14 mouse cellular contexts compared by ENCODE assay signal in the genomic region with DNA sequence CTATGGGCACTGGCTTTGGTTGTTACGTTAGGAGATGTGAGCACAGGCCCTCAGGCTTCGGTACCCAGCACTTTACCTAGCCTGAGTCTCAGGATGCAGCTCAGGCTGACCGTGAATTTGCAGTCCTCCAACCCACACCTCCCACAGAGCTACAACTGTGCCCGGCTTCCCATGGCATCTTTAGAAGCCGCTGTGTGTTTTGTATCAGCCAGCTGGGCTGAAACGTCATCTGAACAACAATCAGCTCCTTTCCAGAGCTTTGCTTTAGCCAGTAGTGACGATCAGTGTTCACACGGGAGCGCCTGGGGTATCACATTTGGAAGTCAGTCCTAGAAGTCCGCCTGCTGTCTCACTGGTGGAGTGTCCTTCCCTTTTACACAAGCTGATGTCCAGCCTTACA.
"Had no signal": no experiment of that assay in that cellular context is flagged by ENCODE, and none has a peak within 500 bp of the region (broad histone marks: within the 10 kb centered on the region; RNA-seq: fewer than 3 reads in every experiment).

No protein-coding gene starts in this region.

- H3K27ac ChIP-seq: intestine, embryonic 15.5 days; limb, embryonic 13.5 days; liver, embryonic 15.5 days; midbrain, embryonic 13.5 days; stomach, embryonic 15.5 days had no signal

- H3K4me3 ChIP-seq: intestine, embryonic 15.5 days; limb, embryonic 13.5 days; liver, embryonic 15.5 days; midbrain, embryonic 13.5 days; stomach, embryonic 15.5 days had no signal

- H3K27me3 ChIP-seq: intestine, embryonic 15.5 days; limb, embryonic 13.5 days; stomach, embryonic 15.5 days had no signal

- ATAC-seq: intestine, embryonic 15.5 days; lung, postnatal 0 days; midbrain, embryonic 13.5 days had no signal

- H3K36me3 ChIP-seq: intestine, embryonic 15.5 days; limb, embryonic 13.5 days; liver, embryonic 15.5 days; midbrain, embryonic 13.5 days; stomach, embryonic 15.5 days had no signal

- H3K9ac ChIP-seq: intestine, embryonic 15.5 days; limb, embryonic 13.5 days; liver, embryonic 15.5 days; midbrain, embryonic 13.5 days; stomach, embryonic 15.5 days had no signal

- H3K9me3 ChIP-seq: intestine, embryonic 15.5 days; limb, embryonic 13.5 days; liver, embryonic 15.5 days; midbrain, embryonic 13.5 days; stomach, embryonic 15.5 days had no signal

- H3K4me2 ChIP-seq: intestine, embryonic 15.5 days; limb, embryonic 13.5 days; liver, embryonic 11.5 days; liver, embryonic 15.5 days; midbrain, embryonic 13.5 days; stomach, embryonic 15.5 days had no signal

- DNase-seq: kidney, adult 18-20 months; kidney, postnatal 10 days; kidney, postnatal 4 days; lung, adult 2 months; lung, postnatal 36 days; thymus, adult 2 months; thymus, postnatal 25 days had no signal
